Mouse (Mus musculus): ENCODE measurements around the gene Kitl. TPM values are rescaled to one million over a fixed set of nuclear protein-coding genes. Genes with fewer than 3 reads are reported as not detected.

Kitl gene
- total and polyA plus RNA-seq, 2 experiments from 2014 or later, result 35.0 to 50.9 TPM

- H3K36me3 ChIP-seq (ENCODE audit: insufficient read depth, low read length), result no peaks in the 10 kb centered on the region
- DNase-seq (ENCODE audit: low spot score), result no peak
- no peak overlapping the region for H3K27ac ChIP-seq (ENCODE audit: low read depth, low read length)
- H3K27me3 ChIP-seq (ENCODE audit: insufficient read depth, low read length), result no peaks in the 10 kb centered on the region
- H3K9ac ChIP-seq (replicated peaks; ENCODE audit: low read length, poor library complexity, severe bottlenecking), result no peak overlapping the region
- no peaks in the 10 kb centered on the region for H3K9me3 ChIP-seq (ENCODE audit: low read length)
- H3K4me3 ChIP-seq (ENCODE audit: low read depth, low read length), result no peak overlapping the region
- no peak for TF ChIP-seq CTCF (IDR thresholded peaks at IDR 0.05)
- no peak for ATAC-seq (ENCODE audit: low FRiP score)
- no peaks in the 10 kb centered on the region for H3K4me1 ChIP-seq (ENCODE audit: insufficient read depth, low read length)
- no peak overlapping the region for H3K4me2 ChIP-seq (ENCODE audit: low read depth, low read length, poor library complexity, severe bottlenecking)
Observed at GRCm38 (mm10) chr10:99989758-99990157, 25.7 kb upstream of the Kitl start.

GRCm38 (mm10) chr10:99992121-99992520, 23.3 kb upstream of the Kitl start:
- Histone ChIP-seq H3K36me3 (ENCODE audit: insufficient read depth, low read length) (no peaks in the 10 kb centered on the region), H3K9ac (replicated peaks; ENCODE audit: low read length, poor library complexity, severe bottlenecking) (no peak overlapping the region), H3K4me2 (ENCODE audit: low read depth, low read length, poor library complexity, severe bottlenecking) (no peak overlapping the region), H3K9me3 (ENCODE audit: low read length) (no peaks in the 10 kb centered on the region), H3K27me3 (ENCODE audit: insufficient read depth, low read length) (no peaks in the 10 kb centered on the region), H3K27ac (ENCODE audit: low read depth, low read length) (no peak overlapping the region), H3K4me1 (ENCODE audit: insufficient read depth, low read length) (no peaks in the 10 kb centered on the region), H3K4me3 (ENCODE audit: low read depth, low read length) (no peak overlapping the region)
- TF ChIP-seq CTCF (IDR thresholded peaks at IDR 0.05), result no peak
- DNase-seq (ENCODE audit: low spot score) (no peak), ATAC-seq (ENCODE audit: low FRiP score) (no peak)
- 88% methylated on average over 9 of the region's 9 CpGs for WGBS

GRCm38 (mm10) chr10:100001452-100001851, 14.0 kb upstream of the Kitl start:
- H3K4me1 ChIP-seq (ENCODE audit: insufficient read depth, low read length), result no peaks in the 10 kb centered on the region
- no peak overlapping the region for H3K27ac ChIP-seq (ENCODE audit: low read depth, low read length)
- DNase-seq (ENCODE audit: low spot score) (no peak), ATAC-seq (ENCODE audit: low FRiP score) (no peak)
- no peaks in the 10 kb centered on the region for H3K9me3 ChIP-seq (ENCODE audit: low read length)
- H3K27me3 ChIP-seq (ENCODE audit: insufficient read depth, low read length), result no peaks in the 10 kb centered on the region
- H3K9ac ChIP-seq (replicated peaks; ENCODE audit: low read length, poor library complexity, severe bottlenecking), result no peak overlapping the region
- no peak overlapping the region for H3K4me2 ChIP-seq (ENCODE audit: low read depth, low read length, poor library complexity, severe bottlenecking)
- no peak overlapping the region for H3K4me3 ChIP-seq (ENCODE audit: low read depth, low read length)
- no peaks in the 10 kb centered on the region for H3K36me3 ChIP-seq (ENCODE audit: insufficient read depth, low read length)
- TF ChIP-seq CTCF (IDR thresholded peaks at IDR 0.05), result no peak
- WGBS, result 85% methylated on average over 4 of the region's 4 CpGs

- no peak for ATAC-seq (ENCODE audit: low FRiP score)
- H3K9ac ChIP-seq (replicated peaks; ENCODE audit: low read length, poor library complexity, severe bottlenecking), result no peak overlapping the region
- WGBS, result 72% methylated on average over 4 of the region's 4 CpGs
Observed at GRCm38 (mm10) chr10:100003797-100004196, 11.6 kb upstream of the Kitl start.

GRCm38 (mm10) chr10:100009681-100010080, 5.7 kb upstream of the Kitl start:
- DNase-seq (ENCODE audit: low spot score) (no peak), ATAC-seq (ENCODE audit: low FRiP score) (no peak)
- Histone ChIP-seq H3K4me3 (ENCODE audit: low read depth, low read length) (no peak overlapping the region), H3K4me2 (ENCODE audit: low read depth, low read length, poor library complexity, severe bottlenecking) (no peak overlapping the region), H3K27me3 (ENCODE audit: insufficient read depth, low read length) (peaks cover 28% of the 10 kb centered on the region), H3K9me3 (ENCODE audit: low read length) (no peaks in the 10 kb centered on the region), H3K4me1 (ENCODE audit: insufficient read depth, low read length) (no peaks in the 10 kb centered on the region), H3K27ac (ENCODE audit: low read depth, low read length) (no peak overlapping the region), H3K9ac (replicated peaks; ENCODE audit: low read length, poor library complexity, severe bottlenecking) (no peak overlapping the region), H3K36me3 (ENCODE audit: insufficient read depth, low read length) (no peaks in the 10 kb centered on the region)
- 53% methylated on average over 6 of the region's 6 CpGs for WGBS
- no peak for TF ChIP-seq CTCF (IDR thresholded peaks at IDR 0.05)

More at GRCm38 (mm10) chr10:100003797-100004196, 11.6 kb upstream of the Kitl start:
- Histone ChIP-seq H3K4me1 (ENCODE audit: insufficient read depth, low read length) (no peaks in the 10 kb centered on the region), H3K4me3 (ENCODE audit: low read depth, low read length) (no peak overlapping the region), H3K4me2 (ENCODE audit: low read depth, low read length, poor library complexity, severe bottlenecking) (no peak overlapping the region), H3K9me3 (ENCODE audit: low read length) (no peaks in the 10 kb centered on the region), H3K36me3 (ENCODE audit: insufficient read depth, low read length) (no peaks in the 10 kb centered on the region), H3K27me3 (ENCODE audit: insufficient read depth, low read length) (no peaks in the 10 kb centered on the region), H3K27ac (ENCODE audit: low read depth, low read length) (no peak overlapping the region)
- TF ChIP-seq CTCF (IDR thresholded peaks at IDR 0.05), result no peak
- DNase-seq (ENCODE audit: low spot score), result no peak

- 78% methylated on average over 9 of the region's 9 CpGs for WGBS
Observed at GRCm38 (mm10) chr10:100010291-100010690, 5.1 kb upstream of the Kitl start.

More at GRCm38 (mm10) chr10:100010291-100010690, 5.1 kb upstream of the Kitl start:
- H3K27me3 ChIP-seq (ENCODE audit: insufficient read depth, low read length), result peaks cover 28% of the 10 kb centered on the region
- H3K9me3 ChIP-seq (ENCODE audit: low read length), result no peaks in the 10 kb centered on the region
- no peak overlapping the region for H3K4me2 ChIP-seq (ENCODE audit: low read depth, low read length, poor library complexity, severe bottlenecking)
- ATAC-seq (ENCODE audit: low FRiP score), result no peak
- H3K9ac ChIP-seq (replicated peaks; ENCODE audit: low read length, poor library complexity, severe bottlenecking), result no peak overlapping the region
- no peak overlapping the region for H3K4me3 ChIP-seq (ENCODE audit: low read depth, low read length)
- TF ChIP-seq CTCF (IDR thresholded peaks at IDR 0.05), result no peak
- H3K4me1 ChIP-seq (ENCODE audit: insufficient read depth, low read length), result no peaks in the 10 kb centered on the region
- no peak overlapping the region for H3K27ac ChIP-seq (ENCODE audit: low read depth, low read length)
- no peaks in the 10 kb centered on the region for H3K36me3 ChIP-seq (ENCODE audit: insufficient read depth, low read length)
- DNase-seq (ENCODE audit: low spot score), result no peak

Data from midbrain, postnatal 0 days (tissue).